Mouse (Mus musculus): ENCODE results near the gene Fsd1. TPM values are rescaled to one million over a fixed set of nuclear protein-coding genes. Genes with fewer than 3 reads are reported as not detected.

Gene Fsd1
- total and polyA plus RNA-seq, 3 experiments: 0.35 to 0.61 (median 0.50) TPM

GRCm38 (mm10) chr17:56032127-56032733, 45.9 kb downstream of the Fsd1 start:
- Histone ChIP-seq H3K27ac (no peak overlapping the region), H3K36me3 (ENCODE audit: control insufficient read depth, insufficient read depth, low read length) (no peaks in the 10 kb centered on the region), H3K9ac (ENCODE audit: low read depth, low read length) (no peak overlapping the region), H3K4me1 (ENCODE audit: control insufficient read depth, insufficient read depth, low read length) (peaks cover 29% of the 10 kb centered on the region), H3K79me2 (replicated peaks; ENCODE audit: control insufficient read depth, insufficient read depth, low read length) (peaks cover 13% of the 10 kb centered on the region), H3K4me3 (no peak overlapping the region), H3K27me3 (ENCODE audit: control insufficient read depth, insufficient read depth, low read length) (no peaks in the 10 kb centered on the region)
- DNase-seq: peak in 1 of 2 experiments; percentile 27
- intact Hi-C loops (cut with DNase I): loop anchor here (10.0 kb wide), 1 partner anchor 583 kb away; the partner anchor contains the start of gene Rpl36
- no peak for TF ChIP-seq EP300 (IDR thresholded peaks at IDR 0.05; ENCODE audit: insufficient read depth, low read depth, low read length)
- no peak for TF ChIP-seq POLR2A (IDR thresholded peaks at IDR 0.05; ENCODE audit: insufficient read depth, low read depth, low read length)
- no peak for TF ChIP-seq CTCF (IDR thresholded peaks at IDR 0.05)
- WGBS: 68% methylated on average over 6 of the region's 6 CpGs

DNA sequence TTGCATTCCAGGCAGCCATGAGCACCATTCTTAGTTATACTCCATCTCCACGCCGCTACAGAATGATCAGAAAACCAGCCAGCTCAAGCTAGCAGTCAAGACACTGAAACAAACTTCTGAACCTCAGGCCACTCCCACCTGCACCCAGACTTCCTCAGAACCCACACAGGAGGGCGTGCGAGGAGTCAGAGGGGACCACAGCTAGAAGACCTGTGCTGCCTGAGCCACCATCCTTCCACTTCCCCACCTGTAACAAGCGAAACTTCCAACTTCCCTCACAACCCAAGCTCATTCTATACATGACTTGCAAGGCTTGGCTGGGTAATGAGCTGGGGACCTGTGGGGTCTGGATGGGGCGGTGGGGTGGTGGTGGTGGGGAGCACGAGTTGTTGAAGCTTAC, 46.5 kb downstream of the Fsd1 start:
- intact Hi-C loops (cut with DNase I): loop anchor here (10.0 kb wide), 1 partner anchor 582 kb away; the partner anchor contains the start of gene Rpl36
- peaks cover 11% of the 10 kb centered on the region for H3K79me2 ChIP-seq (replicated peaks; ENCODE audit: control insufficient read depth, insufficient read depth, low read length)
- H3K9ac ChIP-seq (ENCODE audit: low read depth, low read length): no peak overlapping the region
- H3K4me1 ChIP-seq (ENCODE audit: control insufficient read depth, insufficient read depth, low read length): peaks cover 23% of the 10 kb centered on the region
- no peaks in the 10 kb centered on the region for H3K36me3 ChIP-seq (ENCODE audit: control insufficient read depth, insufficient read depth, low read length)
- no peaks in the 10 kb centered on the region for H3K27me3 ChIP-seq (ENCODE audit: control insufficient read depth, insufficient read depth, low read length)
- 57% methylated on average over 7 of the region's 7 CpGs for WGBS
- H3K27ac ChIP-seq: no peak overlapping the region
- TF ChIP-seq POLR2A (IDR thresholded peaks at IDR 0.05; ENCODE audit: insufficient read depth, low read depth, low read length) (no peak), EP300 (IDR thresholded peaks at IDR 0.05; ENCODE audit: insufficient read depth, low read depth, low read length) (no peak), CTCF (IDR thresholded peaks at IDR 0.05) (no peak)
- H3K4me3 ChIP-seq: no peak overlapping the region
- DNase-seq: peak in 1 of 2 experiments; percentile 19

DNA sequence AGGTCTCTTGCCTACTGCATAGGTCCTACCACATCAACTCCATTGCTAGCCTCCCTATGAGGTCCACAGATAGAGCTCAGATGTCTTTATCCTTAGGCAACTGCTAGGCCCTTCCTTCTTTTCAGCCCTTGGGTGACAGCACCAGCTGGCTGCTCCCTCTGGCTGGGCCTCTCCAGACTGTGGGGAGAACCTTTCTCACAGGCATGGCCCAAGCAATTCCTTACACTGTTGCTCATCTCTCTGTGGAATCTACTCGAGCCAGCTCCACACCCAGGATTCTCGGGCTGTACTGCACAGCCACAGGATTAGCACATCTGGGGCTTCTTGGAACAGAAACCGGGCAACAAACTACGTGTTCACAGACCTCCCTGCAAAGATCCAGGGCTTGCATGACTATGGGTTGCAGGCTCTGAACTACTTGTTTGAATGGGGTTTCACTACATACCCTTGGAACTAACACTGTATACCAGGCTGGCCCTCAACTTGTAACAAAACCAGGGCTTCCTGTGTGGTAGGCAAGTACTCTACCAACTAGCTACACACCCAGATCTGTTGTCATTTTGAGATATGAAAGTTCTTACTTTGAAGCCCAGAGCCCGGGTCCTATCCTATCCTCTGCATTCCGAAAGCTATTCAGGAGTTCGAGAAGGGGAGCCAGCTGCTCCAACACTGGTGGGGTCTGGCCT, 47.9 kb downstream of the Fsd1 start:
- intact Hi-C loops (cut with DNase I): loop anchor here (10.0 kb wide), 1 partner anchor 581 kb away; the partner anchor contains the start of gene Rpl36
- no peak overlapping the region for H3K4me3 ChIP-seq
- no peak overlapping the region; the same call in 1 of the 2 replicates for H3K27ac ChIP-seq
- H3K9ac ChIP-seq (ENCODE audit: low read depth, low read length): no peak overlapping the region
- H3K27me3 ChIP-seq (ENCODE audit: control insufficient read depth, insufficient read depth, low read length): no peaks in the 10 kb centered on the region
- TF ChIP-seq POLR2A (IDR thresholded peaks at IDR 0.05; ENCODE audit: insufficient read depth, low read depth, low read length) (0 out of 2 replicates have a peak, but pooled peaks have one; percentile 7), CTCF (IDR thresholded peaks at IDR 0.05) (no peak)
- H3K36me3 ChIP-seq (ENCODE audit: control insufficient read depth, insufficient read depth, low read length): no peaks in the 10 kb centered on the region
- H3K4me1 ChIP-seq (ENCODE audit: control insufficient read depth, insufficient read depth, low read length): peaks cover 16% of the 10 kb centered on the region
- DNase-seq: peak; percentile 45 to 59
- WGBS: 61% methylated on average over 7 of the region's 7 CpGs
- peaks cover 11% of the 10 kb centered on the region for H3K79me2 ChIP-seq (replicated peaks; ENCODE audit: control insufficient read depth, insufficient read depth, low read length)

DNA sequence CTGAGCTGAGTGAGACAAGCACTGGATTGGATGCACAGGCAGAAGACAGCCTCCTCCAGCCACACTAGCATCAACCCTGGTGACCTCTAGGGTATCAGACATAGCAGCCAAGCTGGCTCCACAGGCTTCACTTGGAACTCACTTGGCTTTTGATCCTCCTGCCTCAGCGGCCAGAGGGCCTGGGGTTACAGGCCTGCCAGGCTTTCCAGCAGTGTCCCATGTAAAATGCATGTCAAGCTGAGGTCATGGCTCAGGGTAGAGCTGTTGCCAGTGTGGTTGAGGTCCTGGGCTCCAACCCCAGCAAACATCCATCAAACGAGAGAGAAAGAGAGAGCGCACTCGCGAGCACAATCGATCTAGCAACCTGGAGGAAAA, 48.4 kb downstream of the Fsd1 start:
- Histone ChIP-seq H3K27me3 (ENCODE audit: control insufficient read depth, insufficient read depth, low read length) (no peaks in the 10 kb centered on the region), H3K4me1 (ENCODE audit: control insufficient read depth, insufficient read depth, low read length) (peaks cover 14% of the 10 kb centered on the region), H3K9ac (ENCODE audit: low read depth, low read length) (no peak overlapping the region), H3K79me2 (replicated peaks; ENCODE audit: control insufficient read depth, insufficient read depth, low read length) (peaks cover 10% of the 10 kb centered on the region), H3K36me3 (ENCODE audit: control insufficient read depth, insufficient read depth, low read length) (no peaks in the 10 kb centered on the region), H3K27ac (no peak overlapping the region; the same call in 1 of the 2 replicates), H3K4me3 (no peak overlapping the region)
- intact Hi-C loops (cut with DNase I): loop anchor here (5.0 to 10.0 kb wide), 2 partner anchors 77 to 580 kb away; partner anchors contain the start of genes Rpl36 and Yju2
- DNase-seq: peak in 1 of 2 experiments; percentile 26
- TF ChIP-seq CTCF (IDR thresholded peaks at IDR 0.05) (no peak), POLR2A (IDR thresholded peaks at IDR 0.05; ENCODE audit: insufficient read depth, low read depth, low read length) (no peak), EP300 (IDR thresholded peaks at IDR 0.05; ENCODE audit: insufficient read depth, low read depth, low read length) (no peak)
- WGBS: 75% methylated on average over 6 of the region's 6 CpGs

- no peak overlapping the region; the same call in 1 of the 2 replicates for H3K27ac ChIP-seq
- H3K9ac ChIP-seq (ENCODE audit: low read depth, low read length): 0 out of 2 replicates have a peak overlapping the region, but pooled peaks have one; percentile 14
- intact Hi-C loops (cut with DNase I): loop anchor here (5.0 to 10.0 kb wide), 2 partner anchors 78 to 580 kb away; partner anchors contain the start of genes Rpl36 and Yju2
- WGBS: 59% methylated on average over 4 of the region's 4 CpGs
- H3K4me3 ChIP-seq: peak overlapping the region; percentile 94
- peak in 1 of 2 experiments; percentile 18 for DNase-seq
- no peaks in the 10 kb centered on the region for H3K36me3 ChIP-seq (ENCODE audit: control insufficient read depth, insufficient read depth, low read length)
- TF ChIP-seq POLR2A (IDR thresholded peaks at IDR 0.05; ENCODE audit: insufficient read depth, low read depth, low read length): no peak
- TF ChIP-seq EP300 (IDR thresholded peaks at IDR 0.05; ENCODE audit: insufficient read depth, low read depth, low read length): no peak
- no peak for TF ChIP-seq CTCF (IDR thresholded peaks at IDR 0.05)
- H3K79me2 ChIP-seq (replicated peaks; ENCODE audit: control insufficient read depth, insufficient read depth, low read length): peaks cover 10% of the 10 kb centered on the region
- no peaks in the 10 kb centered on the region for H3K27me3 ChIP-seq (ENCODE audit: control insufficient read depth, insufficient read depth, low read length)
- peaks cover 13% of the 10 kb centered on the region for H3K4me1 ChIP-seq (ENCODE audit: control insufficient read depth, insufficient read depth, low read length)
Observed at GRCm38 (mm10) chr17:56035216-56035615, 48.9 kb downstream of the Fsd1 start.

All from heart, adult 2 months (tissue).